In the genomic region with DNA sequence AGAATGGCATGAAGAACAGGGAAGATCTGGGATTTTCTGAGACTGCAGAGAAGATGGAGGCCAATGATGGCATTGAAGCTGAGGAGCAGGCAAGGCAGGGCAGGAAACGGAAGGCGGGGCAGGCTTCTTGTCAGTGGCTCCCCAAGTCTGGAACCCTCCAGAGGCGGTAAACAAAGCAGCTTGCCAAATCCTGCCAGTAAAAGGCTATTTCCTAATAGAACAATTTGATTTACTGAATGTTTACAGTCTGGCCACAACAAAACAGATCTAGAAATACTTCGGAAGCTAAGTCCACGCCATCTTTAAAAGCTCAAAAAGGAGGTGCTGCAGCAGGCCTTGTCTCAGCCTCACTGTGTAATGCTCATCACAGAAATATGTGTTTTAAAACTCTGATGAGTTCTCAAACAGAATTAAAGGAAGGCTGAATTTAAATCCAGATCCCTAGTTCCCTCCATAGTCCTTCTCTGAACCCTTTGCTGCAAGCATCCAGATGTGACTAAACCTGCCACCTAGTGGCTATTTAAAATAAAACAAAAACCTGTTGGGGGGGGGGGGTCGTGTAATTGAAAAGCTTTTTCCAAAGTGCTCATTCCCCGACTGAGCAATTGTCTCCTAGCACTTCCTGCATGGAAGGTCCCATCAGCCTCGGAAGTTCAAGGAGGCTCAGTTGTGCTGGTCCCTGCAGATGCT, we compare ENCODE assay signal across 14 mouse cellular contexts. TPM values are rescaled to one million over a fixed set of nuclear protein-coding genes. Genes with fewer than 3 reads are reported as not detected.
DNase-seq lines count a peak whose midpoint lies in the region; ATAC-seq and TF ChIP-seq lines count a peak whose summit lies in the region.
"Had no signal": no experiment of that assay in that cellular context is flagged by ENCODE, and none has a peak within 500 bp of the region (broad histone marks: within the 10 kb centered on the region; RNA-seq: fewer than 3 reads in every experiment).

No protein-coding gene starts in this region.

- no peaks in the 10 kb centered on the region for H3K79me2 ChIP-seq in MEL (ENCODE audit: control insufficient read depth, insufficient read depth, low read length, poor library complexity)

- H3K9me3 ChIP-seq in kidney, embryonic 15.5 days (replicated peaks) = no peaks in the 10 kb centered on the region
- no peaks in the 10 kb centered on the region for H3K9me3 ChIP-seq in MEL (replicated peaks; ENCODE audit: insufficient read depth, low read length)
- no peaks in the 10 kb centered on the region; the same call in 1 of the 2 replicates for H3K9me3 ChIP-seq in lung, embryonic 14.5 days (ENCODE audit: low read depth, low read length)
- H3K9me3 ChIP-seq: forebrain, embryonic 15.5 days had no signal

- TF ChIP-seq CTCF in MEL (IDR thresholded peaks at IDR 0.05 in 2 of 3, conservative IDR thresholded peaks at IDR 0.05 in 1 of 3; ENCODE audit: control insufficient read depth in 1 of 3, insufficient read depth in 1 of 3, low read depth in 2 of 3, low read length in 3 of 3, poor library complexity in 1 of 3, severe bottlenecking in 1 of 3) = peak in 1 of 3 experiments; percentile 59; a peak in 2 of 6 replicates
- TF ChIP-seq CTCF in lung, embryonic 14.5 days (IDR thresholded peaks at IDR 0.05; ENCODE audit: low read depth) = peak; percentile 50

- DNase-seq in kidney, adult 9 months = peak; percentile 44
- peak; percentile 35 for DNase-seq in CD4-positive helper T cell, adult 2 months (ENCODE audit: low read depth, low spot score)
- peak; percentile 32 for DNase-seq in MEL (ENCODE audit: low read depth, low spot score)
- DNase-seq in lung, embryonic 14.5 days = peak; percentile 78
- no peak for DNase-seq in testis, postnatal 14 days (ENCODE audit: low spot score)
- DNase-seq in layer of hippocampus, postnatal 25 days (ENCODE audit: extremely low spot score in 1 of 2, low spot score in 1 of 2) = no peak
- DNase-seq in layer of hippocampus, adult 18-20 months (ENCODE audit: low spot score in 2 of 2) = no peak
- DNase-seq: cerebellum, adult 2 months; heart, postnatal 14 days; thymus, postnatal 36 days had no signal

- TF ChIP-seq POLR2A in MEL (IDR thresholded peaks at IDR 0.05; ENCODE audit: control insufficient read depth in 1 of 2, insufficient read depth in 1 of 2, low read depth in 1 of 2, low read length in 2 of 2, poor library complexity in 1 of 2) = no peak

- H3K27ac ChIP-seq in kidney, embryonic 15.5 days = no peak overlapping the region
- H3K27ac ChIP-seq in MEL (ENCODE audit: control insufficient read depth, low read depth, low read length) = no peak overlapping the region
- H3K27ac ChIP-seq in lung, embryonic 14.5 days (ENCODE audit: low read depth) = 0 out of 2 replicates have a peak overlapping the region, but pooled peaks have one; percentile 20
- H3K27ac ChIP-seq: forebrain, embryonic 15.5 days had no signal

- no peak for TF ChIP-seq EP300 in MEL (IDR thresholded peaks at IDR 0.05; ENCODE audit: low read depth in 1 of 2, low read length in 2 of 2)

- ATAC-seq in kidney, embryonic 15.5 days (replicated peaks; ENCODE audit: low FRiP score) = no peak
- ATAC-seq in lung, embryonic 14.5 days (ENCODE audit: insufficient read depth) = peak; percentile 42; the same call in 1 of the 2 replicates
- ATAC-seq: forebrain, embryonic 15.5 days had no signal

- WGBS in kidney, embryonic 15.5 days = 42% methylated on average over 8 of the region's 8 CpGs
- 29% methylated on average over 8 of the region's 8 CpGs for WGBS in lung, embryonic 14.5 days

- no peak overlapping the region for H3K4me3 ChIP-seq in kidney, embryonic 15.5 days (replicated peaks)
- no peak overlapping the region for H3K4me3 ChIP-seq in MEL (ENCODE audit: control insufficient read depth in 1 of 2, insufficient read depth in 1 of 2, low read depth in 2 of 2, low read length in 2 of 2)
- H3K4me3 ChIP-seq in lung, embryonic 14.5 days (ENCODE audit: low read depth, low read length) = no peak overlapping the region
- H3K4me3 ChIP-seq: forebrain, embryonic 15.5 days had no signal

- H3K27me3 ChIP-seq in kidney, embryonic 15.5 days = no peaks in the 10 kb centered on the region
- no peaks in the 10 kb centered on the region for H3K27me3 ChIP-seq in MEL (ENCODE audit: control insufficient read depth in 1 of 2, insufficient read depth in 2 of 2, low read length in 2 of 2)
- H3K27me3 ChIP-seq in lung, embryonic 14.5 days (ENCODE audit: insufficient read depth, low read length) = no peaks in the 10 kb centered on the region

- no peak overlapping the region for H3K4me2 ChIP-seq in kidney, embryonic 15.5 days
- H3K4me2 ChIP-seq in lung, embryonic 14.5 days = 0 out of 2 replicates have a peak overlapping the region, but pooled peaks have one; percentile 7
- H3K4me2 ChIP-seq: forebrain, embryonic 15.5 days had no signal

- peak; percentile 49 for TF ChIP-seq RAD21 in MEL (IDR thresholded peaks at IDR 0.05; ENCODE audit: low read depth, low read length)

- no peak overlapping the region for H3K9ac ChIP-seq in kidney, embryonic 15.5 days
- no peak overlapping the region for H3K9ac ChIP-seq in MEL (ENCODE audit: control insufficient read depth, low read depth, low read length, poor library complexity, severe bottlenecking)
- no peak overlapping the region for H3K9ac ChIP-seq in lung, embryonic 14.5 days
- H3K9ac ChIP-seq: forebrain, embryonic 15.5 days had no signal

- H3K4me1 ChIP-seq in kidney, embryonic 15.5 days = peaks cover 23% of the 10 kb centered on the region
- H3K4me1 ChIP-seq in MEL (ENCODE audit: control insufficient read depth in 1 of 2, insufficient read depth in 2 of 2, low read length in 2 of 2) = peaks cover 0 to 6% of the 10 kb centered on the region in 2 experiments; a peak in 2 of 4 replicates
- peaks cover under 1% of the 10 kb centered on the region; the same call in 1 of the 2 replicates for H3K4me1 ChIP-seq in lung, embryonic 14.5 days (ENCODE audit: insufficient read depth)
- H3K4me1 ChIP-seq: forebrain, embryonic 15.5 days had no signal

- H3K36me3 ChIP-seq in kidney, embryonic 15.5 days = no peaks in the 10 kb centered on the region; the same call in 1 of the 2 replicates
- H3K36me3 ChIP-seq in MEL (ENCODE audit: control insufficient read depth in 1 of 2, insufficient read depth in 2 of 2, low read length in 2 of 2) = peaks cover 0 to 3% of the 10 kb centered on the region in 2 experiments; a peak in 2 of 4 replicates
- no peaks in the 10 kb centered on the region for H3K36me3 ChIP-seq in lung, embryonic 14.5 days (ENCODE audit: insufficient read depth)
- H3K36me3 ChIP-seq: forebrain, embryonic 15.5 days had no signal

TF ChIP-seq in MEL, 35 proteins besides CTCF, POLR2A, EP300 and RAD21:
- TF ChIP-seq MXI1 (IDR thresholded peaks at IDR 0.05; ENCODE audit: low read depth, low read length) = no peak
- TF ChIP-seq TCF12 (IDR thresholded peaks at IDR 0.05; ENCODE audit: low read depth, low read length) = no peak
- no peak for TF ChIP-seq MEF2A (IDR thresholded peaks at IDR 0.05; ENCODE audit: extremely low read depth, insufficient replicate concordance, low read depth, low read length, poor library complexity, severe bottlenecking)
- peak; percentile 58 for TF ChIP-seq SMC3 (IDR thresholded peaks at IDR 0.05; ENCODE audit: low read depth, low read length)
- no peak for TF ChIP-seq ZNF384 (IDR thresholded peaks at IDR 0.05; ENCODE audit: low read depth, low read length)
- TF ChIP-seq BHLHE40 (IDR thresholded peaks at IDR 0.05; ENCODE audit: borderline replicate concordance, low read depth, low read length) = no peak
- TF ChIP-seq ZC3H11A (IDR thresholded peaks at IDR 0.05; ENCODE audit: low read depth, low read length) = peak; percentile 36; the same call in 1 of the 2 replicates
- TF ChIP-seq TBP (IDR thresholded peaks at IDR 0.05; ENCODE audit: low read depth, low read length) = no peak
- TF ChIP-seq GABPA (IDR thresholded peaks at IDR 0.05; ENCODE audit: low read depth, low read length) = no peak
- no peak for TF ChIP-seq ZMIZ1 (IDR thresholded peaks at IDR 0.05; ENCODE audit: low read depth, low read length)
- TF ChIP-seq USF1 (IDR thresholded peaks at IDR 0.05; ENCODE audit: low read depth, low read length) = no peak

RNA-seq across cellular contexts. Expression of a gene that starts 14.9 kb away (rescaled TPM):
- 2.6 and 3.4 TPM in 2 replicates for polyA plus RNA-seq in kidney, embryonic 15.5 days (2015; fragmentation: Nextera tagmentation; extraction: Ambion mirVana)
- not detected in 2 replicates for total RNA-seq in MEL (2012; rRNA removed)
- not detected for polyA plus RNA-seq in MEL (2012; ENCODE audit: insufficient read depth in 1 of 2, insufficient read length in 2 of 2, low read depth in 1 of 2, low replicate concordance in 2 of 2, missing spikeins in 1 of 2)
- not detected in 2 replicates for polyA plus RNA-seq in lung, embryonic 14.5 days (2014; fragmentation: Nextera tagmentation; extraction: Ambion mirVana)
- total RNA-seq in layer of hippocampus, postnatal 25 days (2021) = not detected
- not detected for total RNA-seq in layer of hippocampus, adult 18-20 months (2021)
- total RNA-seq: heart, postnatal 14 days; left cerebral cortex, postnatal 10 days; megakaryocyte-erythroid progenitor cell, adult 5-6 weeks had no signal
- polyA plus RNA-seq: forebrain, embryonic 15.5 days had no signal

RNA-seq across cellular contexts. Expression of a gene that starts 16.5 kb away (rescaled TPM):
- 353 and 363 TPM in 2 replicates for polyA plus RNA-seq in kidney, embryonic 15.5 days (2015; fragmentation: Nextera tagmentation; extraction: Ambion mirVana)
- total RNA-seq in MEL (2012; rRNA removed) = 22.2 and 23.0 TPM in 2 replicates
- polyA plus RNA-seq in MEL (2012; ENCODE audit: insufficient read depth in 1 of 2, insufficient read length in 2 of 2, low read depth in 1 of 2, low replicate concordance in 2 of 2, missing spikeins in 1 of 2) = 10 to 100 TPM in 1 of 2 experiments, not detected in 1; 77.0 TPM
- polyA plus RNA-seq in lung, embryonic 14.5 days (2014; fragmentation: Nextera tagmentation; extraction: Ambion mirVana) = 387 and 409 TPM in 2 replicates
- 10 to 100 TPM; 54.9 to 64.9 TPM for total RNA-seq in layer of hippocampus, postnatal 25 days (2021)
- total RNA-seq in layer of hippocampus, adult 18-20 months (2021) = 10 to 100 TPM; 58.5 to 61.2 TPM

RNA-seq across cellular contexts. Expression of a gene that starts 17.0 kb away (rescaled TPM):
- 148 and 153 TPM in 2 replicates for polyA plus RNA-seq in kidney, embryonic 15.5 days (2015; fragmentation: Nextera tagmentation; extraction: Ambion mirVana)
- 3.9 TPM in 2 replicates for total RNA-seq in MEL (2012; rRNA removed)
- 10 to 100 TPM in 1 of 2 experiments, not detected in 1; 18.5 TPM for polyA plus RNA-seq in MEL (2012; ENCODE audit: insufficient read depth in 1 of 2, insufficient read length in 2 of 2, low read depth in 1 of 2, low replicate concordance in 2 of 2, missing spikeins in 1 of 2)
- polyA plus RNA-seq in lung, embryonic 14.5 days (2014; fragmentation: Nextera tagmentation; extraction: Ambion mirVana) = 213 and 226 TPM in 2 replicates
- 10 to 100 TPM; 22.8 to 26.9 TPM for total RNA-seq in layer of hippocampus, postnatal 25 days (2021)
- total RNA-seq in layer of hippocampus, adult 18-20 months (2021) = 10 to 100 TPM; 32.4 to 36.3 TPM

Comparison
In these comparisons a context has a peak if more than half of its experiments do, and no peak if none do; other contexts are left out.
1. DNase-seq: peak in kidney, adult 9 months (single experiment), CD4-positive helper T cell, adult 2 months (single experiment), MEL (single experiment) and lung, embryonic 14.5 days (single experiment); none in testis, postnatal 14 days (single experiment), layer of hippocampus, postnatal 25 days (0 of 2) and layer of hippocampus, adult 18-20 months (0 of 2).